8 mouse cellular contexts compared by ENCODE assay signal in the genomic region with DNA sequence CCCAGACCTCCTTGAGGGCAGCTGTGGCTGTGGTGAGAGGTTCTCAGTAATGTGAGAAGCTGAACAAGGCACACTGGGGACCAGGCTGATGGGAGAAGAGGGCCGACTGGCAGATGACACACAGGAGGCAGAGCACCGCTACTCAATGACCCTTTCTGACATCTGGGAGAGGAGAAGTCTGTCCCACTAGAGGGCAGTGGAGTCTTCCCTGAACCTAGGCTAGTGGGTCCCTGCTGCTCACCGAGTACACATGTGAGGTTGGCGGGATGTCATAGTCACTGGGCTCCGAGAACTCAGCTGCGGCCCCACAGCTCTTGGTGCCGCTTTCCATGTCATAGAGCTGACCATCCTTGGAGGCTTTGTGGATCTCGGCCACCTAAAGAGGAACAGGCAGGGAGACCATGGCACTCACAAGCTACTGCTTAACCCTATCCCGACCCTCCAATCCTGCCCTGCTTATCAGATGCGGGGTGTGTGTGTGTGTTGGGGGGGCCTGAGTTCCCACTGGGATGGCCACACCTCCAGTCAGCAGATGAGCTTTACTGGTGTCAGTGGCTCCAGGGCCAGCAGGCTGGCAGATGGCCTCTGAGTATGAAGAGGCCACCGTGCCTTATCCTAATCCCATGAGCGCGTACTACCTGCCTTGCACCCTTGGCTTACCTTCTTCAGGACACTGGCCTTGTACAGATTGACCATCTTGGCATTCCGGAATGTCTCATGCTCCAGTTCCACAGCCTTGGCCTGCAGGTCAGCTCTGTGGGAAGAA. TPM values are rescaled to one million over a fixed set of nuclear protein-coding genes. Genes with fewer than 3 reads are reported as not detected.
DNase-seq lines count a peak whose midpoint lies in the region; ATAC-seq and TF ChIP-seq lines count a peak whose summit lies in the region.

No protein-coding gene starts in this region.

- no peaks in the 10 kb centered on the region for H3K27me3 ChIP-seq in forebrain, postnatal 0 days (ENCODE audit: insufficient read depth, low read length)
- no peaks in the 10 kb centered on the region for H3K27me3 ChIP-seq in forebrain, embryonic 12.5 days
- H3K27me3 ChIP-seq in midbrain, embryonic 13.5 days, result no peaks in the 10 kb centered on the region
- no peaks in the 10 kb centered on the region for H3K27me3 ChIP-seq in midbrain, embryonic 14.5 days (ENCODE audit: control insufficient read depth, insufficient read depth, low read length)

- H3K4me2 ChIP-seq in forebrain, postnatal 0 days (ENCODE audit: low read depth), result no peak overlapping the region
- no peak overlapping the region for H3K4me2 ChIP-seq in forebrain, embryonic 12.5 days
- no peak overlapping the region for H3K4me2 ChIP-seq in midbrain, embryonic 13.5 days (replicated peaks)
- no peak overlapping the region for H3K4me2 ChIP-seq in midbrain, embryonic 14.5 days (ENCODE audit: low read length)

- no peaks in the 10 kb centered on the region for H3K9me3 ChIP-seq in forebrain, postnatal 0 days (ENCODE audit: low read length)
- no peaks in the 10 kb centered on the region for H3K9me3 ChIP-seq in forebrain, embryonic 12.5 days
- no peaks in the 10 kb centered on the region for H3K9me3 ChIP-seq in midbrain, embryonic 13.5 days
- H3K9me3 ChIP-seq in midbrain, embryonic 14.5 days (ENCODE audit: control insufficient read depth, low read length), result no peaks in the 10 kb centered on the region

- H3K36me3 ChIP-seq in forebrain, postnatal 0 days (ENCODE audit: insufficient read depth), result peaks cover 10% of the 10 kb centered on the region
- H3K36me3 ChIP-seq in forebrain, embryonic 12.5 days (replicated peaks), result peaks cover 49% of the 10 kb centered on the region
- peaks cover 51% of the 10 kb centered on the region for H3K36me3 ChIP-seq in midbrain, embryonic 13.5 days
- H3K36me3 ChIP-seq in midbrain, embryonic 14.5 days (ENCODE audit: control insufficient read depth, insufficient read depth, low read length), result peaks cover 44% of the 10 kb centered on the region

- TF ChIP-seq CTCF in forebrain, postnatal 0 days (IDR thresholded peaks at IDR 0.05; ENCODE audit: low read depth), result peak; percentile 39

- 78% methylated on average over 14 of the region's 14 CpGs for WGBS in forebrain, postnatal 0 days
- WGBS in forebrain, embryonic 12.5 days, result 77% methylated on average over 14 of the region's 14 CpGs
- 73% methylated on average over 14 of the region's 14 CpGs for WGBS in midbrain, embryonic 13.5 days
- WGBS in midbrain, embryonic 14.5 days, result 69% methylated on average over 14 of the region's 14 CpGs

- H3K4me1 ChIP-seq in forebrain, postnatal 0 days (ENCODE audit: insufficient read depth), result no peaks in the 10 kb centered on the region
- peaks cover 5% of the 10 kb centered on the region for H3K4me1 ChIP-seq in forebrain, embryonic 12.5 days
- H3K4me1 ChIP-seq in midbrain, embryonic 13.5 days (replicated peaks), result peaks cover 3% of the 10 kb centered on the region
- H3K4me1 ChIP-seq in midbrain, embryonic 14.5 days (ENCODE audit: control insufficient read depth, insufficient read depth, low read length), result no peaks in the 10 kb centered on the region

- H3K4me3 ChIP-seq in forebrain, postnatal 0 days (ENCODE audit: low read depth, low read length), result no peak overlapping the region
- no peak overlapping the region for H3K4me3 ChIP-seq in forebrain, embryonic 12.5 days (replicated peaks)
- no peak overlapping the region for H3K4me3 ChIP-seq in midbrain, embryonic 13.5 days (replicated peaks)
- no peak overlapping the region for H3K4me3 ChIP-seq in midbrain, embryonic 14.5 days (replicated peaks; ENCODE audit: low read depth, low read length)

- no peak overlapping the region for H3K27ac ChIP-seq in forebrain, postnatal 0 days (ENCODE audit: low read depth, low read length)
- H3K27ac ChIP-seq in forebrain, embryonic 12.5 days, result no peak overlapping the region
- H3K27ac ChIP-seq in midbrain, embryonic 13.5 days, result no peak overlapping the region
- H3K27ac ChIP-seq in midbrain, embryonic 14.5 days (replicated peaks; ENCODE audit: low read depth, low read length), result no peak overlapping the region

- peak; percentile 6 for DNase-seq in forebrain, postnatal 0 days
- DNase-seq in midbrain, embryonic 14.5 days, result no peak
- DNase-seq in induced T-regulatory cell, adult 2 months (ENCODE audit: low read depth), result peak; percentile 25
- peak; percentile 69 for DNase-seq in thymus, postnatal 25 days
- DNase-seq in ovary, adult 18-20 months (ENCODE audit: low spot score), result no peak
- DNase-seq in right cerebral cortex, adult 2 months (ENCODE audit: low spot score in 2 of 2), result no peak

- ATAC-seq in forebrain, postnatal 0 days, result no peak
- ATAC-seq in forebrain, embryonic 12.5 days (ENCODE audit: low FRiP score), result no peak
- no peak for ATAC-seq in midbrain, embryonic 13.5 days
- no peak for ATAC-seq in midbrain, embryonic 14.5 days (ENCODE audit: low FRiP score, low TSS enrichment)

- no peak overlapping the region for H3K9ac ChIP-seq in forebrain, postnatal 0 days
- no peak overlapping the region for H3K9ac ChIP-seq in forebrain, embryonic 12.5 days
- H3K9ac ChIP-seq in midbrain, embryonic 13.5 days (replicated peaks), result 0 out of 2 replicates have a peak overlapping the region, but pooled peaks have one; percentile 10
- no peak overlapping the region for H3K9ac ChIP-seq in midbrain, embryonic 14.5 days (replicated peaks; ENCODE audit: low read length)

RNA-seq across cellular contexts. Expression of gene Smim5, which starts 4.8 kb away (rescaled TPM):
- total RNA-seq in forebrain, postnatal 0 days (2014; rRNA removed), result 0.95 and 1.0 TPM in 2 replicates
- polyA plus RNA-seq in forebrain, postnatal 0 days (2015; fragmentation: Nextera tagmentation; extraction: Ambion mirVana), result 2.4 and 2.5 TPM in 2 replicates
- polyA plus RNA-seq in forebrain, embryonic 12.5 days (2016; fragmentation: Nextera tagmentation; extraction: Ambion mirVana), result 1.1 and 1.3 TPM in 2 replicates
- polyA plus RNA-seq in midbrain, embryonic 13.5 days (2015; fragmentation: Nextera tagmentation; extraction: Ambion mirVana), result 0.97 and 1.4 TPM in 2 replicates
- 0.46 and 1.1 TPM in 2 replicates for polyA plus RNA-seq in midbrain, embryonic 14.5 days (2014; fragmentation: Nextera tagmentation; extraction: Ambion mirVana)

RNA-seq across cellular contexts. Expression of gene Smim6, which starts 16.9 kb away (rescaled TPM):
- not detected in 2 replicates for total RNA-seq in forebrain, postnatal 0 days (2014; rRNA removed)
- 0.27 TPM in 1 of 2 replicates, not detected in the other for polyA plus RNA-seq in forebrain, postnatal 0 days (2015; fragmentation: Nextera tagmentation; extraction: Ambion mirVana)
- 0.49 and 1.1 TPM in 2 replicates for polyA plus RNA-seq in forebrain, embryonic 12.5 days (2016; fragmentation: Nextera tagmentation; extraction: Ambion mirVana)
- 0.84 and 0.93 TPM in 2 replicates for polyA plus RNA-seq in midbrain, embryonic 13.5 days (2015; fragmentation: Nextera tagmentation; extraction: Ambion mirVana)
- polyA plus RNA-seq in midbrain, embryonic 14.5 days (2014; fragmentation: Nextera tagmentation; extraction: Ambion mirVana), result 0.22 and 0.31 TPM in 2 replicates

RNA-seq across cellular contexts. Expression of gene Myo15b, which starts 36.7 kb away (rescaled TPM):
- total RNA-seq in forebrain, postnatal 0 days (2014; rRNA removed), result not detected in 2 replicates
- 0.01 TPM in 1 of 2 replicates, not detected in the other for polyA plus RNA-seq in forebrain, postnatal 0 days (2015; fragmentation: Nextera tagmentation; extraction: Ambion mirVana)
- polyA plus RNA-seq in forebrain, embryonic 12.5 days (2016; fragmentation: Nextera tagmentation; extraction: Ambion mirVana), result 0.17 and 0.31 TPM in 2 replicates
- 0.08 and 0.27 TPM in 2 replicates for polyA plus RNA-seq in midbrain, embryonic 13.5 days (2015; fragmentation: Nextera tagmentation; extraction: Ambion mirVana)
- polyA plus RNA-seq in midbrain, embryonic 14.5 days (2014; fragmentation: Nextera tagmentation; extraction: Ambion mirVana), result 0.15 TPM in 1 of 2 replicates, not detected in the other

RNA-seq across cellular contexts. Expression of gene Sap30bp, which starts 38.1 kb away (rescaled TPM):
- 60.4 and 70.9 TPM in 2 replicates for total RNA-seq in forebrain, postnatal 0 days (2014; rRNA removed)
- 49.5 and 59.4 TPM in 2 replicates for polyA plus RNA-seq in forebrain, postnatal 0 days (2015; fragmentation: Nextera tagmentation; extraction: Ambion mirVana)
- 56.8 and 61.9 TPM in 2 replicates for polyA plus RNA-seq in forebrain, embryonic 12.5 days (2016; fragmentation: Nextera tagmentation; extraction: Ambion mirVana)
- 52.7 and 53.8 TPM in 2 replicates for polyA plus RNA-seq in midbrain, embryonic 13.5 days (2015; fragmentation: Nextera tagmentation; extraction: Ambion mirVana)
- 48.4 and 49.9 TPM in 2 replicates for polyA plus RNA-seq in midbrain, embryonic 14.5 days (2014; fragmentation: Nextera tagmentation; extraction: Ambion mirVana)

RNA-seq across cellular contexts. Expression of gene Recql5, which starts 38.3 kb away (rescaled TPM):
- total RNA-seq in forebrain, postnatal 0 days (2014; rRNA removed), result 14.5 and 18.9 TPM in 2 replicates
- 6.9 and 8.4 TPM in 2 replicates for polyA plus RNA-seq in forebrain, postnatal 0 days (2015; fragmentation: Nextera tagmentation; extraction: Ambion mirVana)
- 32.5 and 33.4 TPM in 2 replicates for polyA plus RNA-seq in forebrain, embryonic 12.5 days (2016; fragmentation: Nextera tagmentation; extraction: Ambion mirVana)
- 28.3 and 29.2 TPM in 2 replicates for polyA plus RNA-seq in midbrain, embryonic 13.5 days (2015; fragmentation: Nextera tagmentation; extraction: Ambion mirVana)
- polyA plus RNA-seq in midbrain, embryonic 14.5 days (2014; fragmentation: Nextera tagmentation; extraction: Ambion mirVana), result 18.0 and 18.4 TPM in 2 replicates

Comparison
In these comparisons a context has a peak if more than half of its experiments do, and no peak if none do; other contexts are left out.
1. DNase-seq: peak in forebrain, postnatal 0 days (single experiment), induced T-regulatory cell, adult 2 months (single experiment) and thymus, postnatal 25 days (single experiment); none in midbrain, embryonic 14.5 days (single experiment), ovary, adult 18-20 months (single experiment) and right cerebral cortex, adult 2 months (0 of 2).